Mouse (Mus musculus): ENCODE data around the gene Gjc1. TPM values are rescaled to one million over a fixed set of nuclear protein-coding genes. Genes with fewer than 3 reads are reported as not detected.

Gjc1 gene
- polyA plus RNA-seq, 1 experiment from 2014 or later, result 64.8 TPM

- 62% methylated on average over 18 of the region's 18 CpGs for WGBS
- H3K36me3 ChIP-seq (ENCODE audit: control insufficient read depth, insufficient read depth, low read length), result no peaks in the 10 kb centered on the region
- H3K4me2 ChIP-seq (replicated peaks; ENCODE audit: low read depth, low read length), result no peak overlapping the region
- ATAC-seq (ENCODE audit: insufficient number of reproducible peaks, insufficient read depth, low FRiP score, low read depth), result no peak
- H3K27ac ChIP-seq (ENCODE audit: low read length), result no peak overlapping the region
- no peak overlapping the region for H3K4me3 ChIP-seq (ENCODE audit: low read depth, low read length)
- no peaks in the 10 kb centered on the region for H3K27me3 ChIP-seq (ENCODE audit: control insufficient read depth, insufficient read depth, low read length)
- no peaks in the 10 kb centered on the region for H3K9me3 ChIP-seq (ENCODE audit: control insufficient read depth, low read depth, low read length)
- H3K9ac ChIP-seq (replicated peaks; ENCODE audit: low read depth, low read length), result no peak overlapping the region
- H3K4me1 ChIP-seq (ENCODE audit: control insufficient read depth, insufficient read depth, low read length), result peaks cover 15% of the 10 kb centered on the region; the same call in 1 of the 2 replicates
Observed at GRCm38 (mm10) chr11:102772771-102773700, 46.5 kb downstream of the Gjc1 start.

DNA sequence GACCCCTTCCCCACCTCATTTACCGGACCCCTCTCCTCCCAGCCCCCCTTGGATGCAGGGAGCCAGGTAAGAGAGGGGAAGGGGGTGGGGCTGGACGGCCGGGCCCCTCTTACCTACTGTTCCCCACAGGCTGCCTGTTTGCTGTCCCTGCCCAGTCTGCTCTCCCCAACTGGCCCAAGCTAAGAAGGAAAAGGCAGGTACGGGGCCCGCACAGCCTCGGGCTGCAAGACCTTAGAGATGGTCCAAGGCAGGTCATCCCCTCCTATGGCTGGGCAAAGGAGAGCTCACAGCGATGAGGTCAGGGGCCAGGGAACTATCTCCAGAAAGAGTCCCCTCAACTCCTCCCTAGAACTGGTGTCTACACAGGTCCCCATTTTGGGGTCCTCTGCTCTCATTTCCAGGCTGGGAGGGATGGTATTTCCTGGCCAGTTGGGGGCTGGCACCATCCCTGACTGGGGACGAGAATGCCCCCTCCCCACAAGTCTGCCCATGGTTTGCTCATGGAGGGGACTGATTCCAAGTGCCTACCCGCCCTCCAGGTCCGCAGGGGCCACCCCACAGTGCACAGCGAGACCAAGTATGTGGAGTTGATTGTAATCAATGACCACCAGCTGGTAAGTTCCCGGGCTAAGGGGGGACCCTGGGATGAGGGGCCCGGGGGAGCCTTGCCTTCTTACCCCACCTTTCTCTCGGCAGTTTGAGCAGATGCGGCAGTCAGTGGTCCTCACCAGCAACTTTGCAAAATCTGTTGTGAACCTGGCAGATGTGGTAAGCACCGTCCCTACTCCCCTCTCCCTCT is 47.4 kb downstream of the Gjc1 start:
- no peak for ATAC-seq (ENCODE audit: insufficient number of reproducible peaks, insufficient read depth, low FRiP score, low read depth)
- H3K4me2 ChIP-seq (replicated peaks; ENCODE audit: low read depth, low read length), result no peak overlapping the region
- 30% methylated on average over 16 of the region's 16 CpGs for WGBS

DNA sequence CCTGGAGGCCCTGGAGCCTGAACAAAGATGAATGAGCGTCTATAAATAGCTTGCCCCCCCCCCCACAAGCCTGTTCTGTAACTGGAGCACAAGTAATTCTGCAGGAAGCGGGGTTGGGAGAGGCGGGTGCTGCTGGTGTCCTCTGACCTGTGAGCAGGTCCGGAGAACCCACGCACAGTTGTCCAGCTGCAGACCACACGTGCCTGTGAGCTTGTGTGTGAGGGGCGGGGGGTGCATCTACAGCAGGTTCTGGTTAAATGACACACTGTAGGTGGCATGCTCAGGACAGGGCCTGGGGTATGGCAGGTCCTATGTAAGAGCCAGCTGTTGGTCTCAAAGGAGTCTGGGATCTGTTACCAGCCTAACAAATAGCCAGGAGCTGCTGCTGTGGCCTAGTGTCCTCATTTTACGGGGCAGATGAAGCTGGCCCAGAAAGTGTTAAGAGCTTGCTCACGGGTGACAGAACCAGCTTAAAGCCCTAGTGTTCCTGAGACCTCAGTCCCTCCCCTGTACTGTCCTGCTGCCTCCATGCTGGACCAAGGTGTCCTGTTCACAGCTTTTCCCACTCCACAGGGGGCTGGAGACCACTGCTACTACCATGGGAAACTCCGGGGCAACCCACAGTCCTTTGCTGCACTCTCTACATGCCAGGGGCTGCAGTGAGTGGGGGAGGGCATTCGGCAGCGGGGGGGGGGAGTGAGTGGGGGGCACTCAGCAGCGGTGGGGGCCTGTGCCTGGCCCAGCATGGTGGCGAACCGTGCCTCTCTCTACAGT is 48.7 kb downstream of the Gjc1 start:
- H3K27ac ChIP-seq (ENCODE audit: low read length), result no peak overlapping the region
- H3K36me3 ChIP-seq (ENCODE audit: control insufficient read depth, insufficient read depth, low read length), result no peaks in the 10 kb centered on the region
- no peaks in the 10 kb centered on the region for H3K9me3 ChIP-seq (ENCODE audit: control insufficient read depth, low read depth, low read length)
- ATAC-seq (ENCODE audit: insufficient number of reproducible peaks, insufficient read depth, low FRiP score, low read depth), result no peak
- no peak overlapping the region for H3K9ac ChIP-seq (replicated peaks; ENCODE audit: low read depth, low read length)
- no peaks in the 10 kb centered on the region for H3K27me3 ChIP-seq (ENCODE audit: control insufficient read depth, insufficient read depth, low read length)
- peaks cover 11% of the 10 kb centered on the region; the same call in 1 of the 2 replicates for H3K4me1 ChIP-seq (ENCODE audit: control insufficient read depth, insufficient read depth, low read length)
- no peak overlapping the region for H3K4me2 ChIP-seq (replicated peaks; ENCODE audit: low read depth, low read length)
- 34% methylated on average over 15 of the region's 15 CpGs for WGBS
- no peak overlapping the region for H3K4me3 ChIP-seq (ENCODE audit: low read depth, low read length)

More for the DNA sequence above, 47.4 kb downstream of the Gjc1 start:
- Histone ChIP-seq H3K27me3 (ENCODE audit: control insufficient read depth, insufficient read depth, low read length) (no peaks in the 10 kb centered on the region), H3K9ac (replicated peaks; ENCODE audit: low read depth, low read length) (no peak overlapping the region), H3K9me3 (ENCODE audit: control insufficient read depth, low read depth, low read length) (no peaks in the 10 kb centered on the region), H3K4me1 (ENCODE audit: control insufficient read depth, insufficient read depth, low read length) (peaks cover 11% of the 10 kb centered on the region; the same call in 1 of the 2 replicates), H3K27ac (ENCODE audit: low read length) (no peak overlapping the region), H3K36me3 (ENCODE audit: control insufficient read depth, insufficient read depth, low read length) (no peaks in the 10 kb centered on the region), H3K4me3 (ENCODE audit: low read depth, low read length) (no peak overlapping the region)

DNA sequence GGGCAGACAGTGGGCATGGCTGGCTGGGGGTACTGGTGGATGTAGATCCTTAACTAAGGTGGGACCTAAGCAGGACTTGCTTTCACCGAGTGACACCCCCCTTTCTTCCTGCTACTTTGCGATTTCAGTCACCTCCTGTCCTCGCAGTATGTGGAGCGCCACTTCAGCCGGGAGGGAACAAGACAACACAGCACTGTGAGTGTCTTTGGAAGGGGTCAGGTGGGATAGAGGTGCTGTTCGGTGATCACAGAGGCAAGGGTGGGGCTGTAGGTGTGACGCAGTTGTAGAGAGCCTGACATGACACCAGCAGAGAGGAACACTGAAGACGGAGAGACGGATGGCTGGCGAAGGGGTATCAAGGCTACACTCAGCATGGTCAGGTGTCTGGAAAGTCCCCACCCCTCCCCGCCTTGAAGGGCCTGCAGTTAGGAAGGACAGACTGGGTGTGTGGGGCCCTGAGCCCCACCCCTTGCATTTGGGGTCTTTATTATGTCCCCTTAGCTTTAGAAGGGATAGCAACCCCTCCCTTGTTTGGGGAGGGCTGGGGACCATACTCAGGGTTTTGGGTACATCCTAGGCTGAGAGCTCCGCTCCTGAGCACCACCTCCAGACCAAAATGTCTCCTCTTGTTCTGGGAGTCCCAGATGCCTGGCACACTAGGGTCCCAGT is 49.4 kb downstream of the Gjc1 start:
- H3K4me3 ChIP-seq (ENCODE audit: low read depth, low read length), result no peak overlapping the region
- WGBS, result 68% methylated on average over 12 of the region's 12 CpGs
- peaks cover 9% of the 10 kb centered on the region; the same call in 1 of the 2 replicates for H3K4me1 ChIP-seq (ENCODE audit: control insufficient read depth, insufficient read depth, low read length)
- no peaks in the 10 kb centered on the region for H3K9me3 ChIP-seq (ENCODE audit: control insufficient read depth, low read depth, low read length)
- ATAC-seq (ENCODE audit: insufficient number of reproducible peaks, insufficient read depth, low FRiP score, low read depth), result no peak
- no peaks in the 10 kb centered on the region for H3K27me3 ChIP-seq (ENCODE audit: control insufficient read depth, insufficient read depth, low read length)
- H3K27ac ChIP-seq (ENCODE audit: low read length), result no peak overlapping the region
- H3K9ac ChIP-seq (replicated peaks; ENCODE audit: low read depth, low read length), result no peak overlapping the region
- H3K36me3 ChIP-seq (ENCODE audit: control insufficient read depth, insufficient read depth, low read length), result no peaks in the 10 kb centered on the region
- no peak overlapping the region for H3K4me2 ChIP-seq (replicated peaks; ENCODE audit: low read depth, low read length)

GRCm38 (mm10) chr11:102769141-102769540 is 50.4 kb downstream of the Gjc1 start:
- no peak overlapping the region for H3K4me3 ChIP-seq (ENCODE audit: low read depth, low read length)
- H3K4me2 ChIP-seq (replicated peaks; ENCODE audit: low read depth, low read length), result no peak overlapping the region
- ATAC-seq (ENCODE audit: insufficient number of reproducible peaks, insufficient read depth, low FRiP score, low read depth), result no peak
- WGBS, result 82% methylated on average over 6 of the region's 6 CpGs
- H3K4me1 ChIP-seq (ENCODE audit: control insufficient read depth, insufficient read depth, low read length), result peaks cover 7% of the 10 kb centered on the region; the same call in 1 of the 2 replicates
- H3K36me3 ChIP-seq (ENCODE audit: control insufficient read depth, insufficient read depth, low read length), result no peaks in the 10 kb centered on the region
- H3K9me3 ChIP-seq (ENCODE audit: control insufficient read depth, low read depth, low read length), result no peaks in the 10 kb centered on the region
- H3K9ac ChIP-seq (replicated peaks; ENCODE audit: low read depth, low read length), result no peak overlapping the region
- H3K27me3 ChIP-seq (ENCODE audit: control insufficient read depth, insufficient read depth, low read length), result no peaks in the 10 kb centered on the region
- no peak overlapping the region for H3K27ac ChIP-seq (ENCODE audit: low read length)

DNA sequence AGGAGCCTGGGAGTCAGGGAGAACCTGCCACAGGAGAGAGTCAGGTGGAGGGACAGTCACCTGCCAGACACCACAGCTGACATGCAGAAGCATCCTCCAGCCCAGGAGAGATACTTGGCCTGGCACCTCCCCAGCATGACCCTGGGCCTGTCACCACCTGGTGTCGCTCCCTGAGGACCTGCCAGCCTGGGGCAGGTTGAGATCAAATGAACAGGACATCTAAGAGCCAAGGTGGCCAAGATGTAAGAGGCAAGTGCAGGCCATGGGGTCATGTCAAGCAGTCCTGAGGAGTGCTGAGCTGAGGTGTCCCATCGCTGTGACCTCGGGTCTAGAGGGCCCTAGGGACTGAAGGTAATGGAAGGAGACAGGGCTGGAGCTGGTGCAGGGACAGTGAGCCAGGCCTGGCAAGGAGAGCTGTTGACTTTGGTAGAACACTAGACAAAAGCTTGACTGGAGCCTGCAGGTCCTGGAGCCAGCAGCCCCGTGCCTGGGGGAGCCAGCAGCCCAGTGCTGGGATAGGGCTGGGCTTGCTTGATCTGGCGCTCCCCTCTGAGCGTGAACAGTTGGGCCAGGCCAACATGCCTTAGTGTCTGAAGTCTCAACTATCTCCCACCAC is 52.3 kb downstream of the Gjc1 start:
- Histone ChIP-seq H3K9ac (replicated peaks; ENCODE audit: low read depth, low read length) (no peak overlapping the region), H3K9me3 (ENCODE audit: control insufficient read depth, low read depth, low read length) (no peaks in the 10 kb centered on the region), H3K36me3 (ENCODE audit: control insufficient read depth, insufficient read depth, low read length) (no peaks in the 10 kb centered on the region), H3K27me3 (ENCODE audit: control insufficient read depth, insufficient read depth, low read length) (no peaks in the 10 kb centered on the region), H3K4me1 (ENCODE audit: control insufficient read depth, insufficient read depth, low read length) (peaks cover 9% of the 10 kb centered on the region; the same call in 1 of the 2 replicates), H3K4me3 (ENCODE audit: low read depth, low read length) (no peak overlapping the region), H3K4me2 (replicated peaks; ENCODE audit: low read depth, low read length) (no peak overlapping the region), H3K27ac (ENCODE audit: low read length) (no peak overlapping the region)
- WGBS, result 65% methylated on average over 6 of the region's 6 CpGs
- no peak for ATAC-seq (ENCODE audit: insufficient number of reproducible peaks, insufficient read depth, low FRiP score, low read depth)

- Histone ChIP-seq H3K4me3 (ENCODE audit: low read depth, low read length) (no peak overlapping the region), H3K9ac (replicated peaks; ENCODE audit: low read depth, low read length) (no peak overlapping the region), H3K36me3 (ENCODE audit: control insufficient read depth, insufficient read depth, low read length) (no peaks in the 10 kb centered on the region), H3K9me3 (ENCODE audit: control insufficient read depth, low read depth, low read length) (no peaks in the 10 kb centered on the region), H3K27me3 (ENCODE audit: control insufficient read depth, insufficient read depth, low read length) (no peaks in the 10 kb centered on the region), H3K4me2 (replicated peaks; ENCODE audit: low read depth, low read length) (no peak overlapping the region), H3K4me1 (ENCODE audit: control insufficient read depth, insufficient read depth, low read length) (peaks cover 9% of the 10 kb centered on the region; the same call in 1 of the 2 replicates), H3K27ac (ENCODE audit: low read length) (no peak overlapping the region)
- no peak for ATAC-seq (ENCODE audit: insufficient number of reproducible peaks, insufficient read depth, low FRiP score, low read depth)
- WGBS, result 79% methylated on average over 5 of the region's 5 CpGs
Observed at GRCm38 (mm10) chr11:102765416-102765815, 54.1 kb downstream of the Gjc1 start.
